Mouse (Mus musculus) lung, adult 2 months (tissue): Measurements from ENCODE around the gene Il17ra. TPM values are rescaled to one million over a fixed set of nuclear protein-coding genes. Genes with fewer than 3 reads are reported as not detected.

ENCODE experiments used
- DNase-seq: peaks from one replicate; pipeline ENCODE4 v3.0.0; 2022
- H3K4me1 ChIP-seq: fragments of 200-500 bp; 2 replicates; pipeline ENCODE4 v1.6.1; 2011; ENCODE audit warnings: low read length; ENCODE audit not compliant: control insufficient read depth, insufficient read depth
- H3K4me3 ChIP-seq: fragments of 200-500 bp; replicated peaks from 2 replicates; pipeline ENCODE3; 2011; ENCODE audit warnings: low read depth, mild to moderate bottlenecking, control low read depth, low read length; ENCODE audit errors: extremely low read depth
- CTCF ChIP-seq: fragments of 200-500 bp; IDR thresholded peaks from 2 replicates; pipeline ENCODE4 v1.5.1; 2011; ENCODE audit warnings: mild to moderate bottlenecking, low read length, control low read depth; ENCODE audit not compliant: insufficient read depth
- POLR2A ChIP-seq: fragments of 200-500 bp; IDR thresholded peaks from 2 replicates; pipeline ENCODE4 v1.6.1; 2011; ENCODE audit warnings: low read depth, mild to moderate bottlenecking, control low read depth, low read length, borderline replicate concordance; ENCODE audit errors: extremely low read depth
- WGBS: fragments of 180-500 bp; shearing (Covaris S2); methylation state at CpG from one replicate; pipeline ENCODE4 v1.1.7; 2018; 5-methylcytosine and 5-hydroxymethylcytosine counted together
- polyA plus RNA-seq: library from polyadenylated mRNA; depleted of rRNA; stranded (reverse); fragments of >200 nt; gene quantifications from 2 replicates; pipeline ENCODE4 v1.2.3, GENCODE M21; 2012; rRNA removed

The Il17ra gene
- polyA plus RNA-seq, result 26.4 and 36.4 TPM in 2 replicates

GRCm38 (mm10) chr6:120463086-120463871 is at the start of gene Il17ra:
TSS of gene Il17ra (plus strand) at chr6:120463247.
- DNase-seq, result peak; percentile 84
- peak within 1 kb of the TSS; percentile 62 for H3K4me3 ChIP-seq
- H3K4me1 ChIP-seq, result no peaks in the 10 kb centered on the region
- WGBS, result 1% methylated on average over 90 of the region's 90 CpGs
- TF ChIP-seq POLR2A (peak; percentile 61; the same call in 1 of the 2 replicates), CTCF (no peak)

DNA sequence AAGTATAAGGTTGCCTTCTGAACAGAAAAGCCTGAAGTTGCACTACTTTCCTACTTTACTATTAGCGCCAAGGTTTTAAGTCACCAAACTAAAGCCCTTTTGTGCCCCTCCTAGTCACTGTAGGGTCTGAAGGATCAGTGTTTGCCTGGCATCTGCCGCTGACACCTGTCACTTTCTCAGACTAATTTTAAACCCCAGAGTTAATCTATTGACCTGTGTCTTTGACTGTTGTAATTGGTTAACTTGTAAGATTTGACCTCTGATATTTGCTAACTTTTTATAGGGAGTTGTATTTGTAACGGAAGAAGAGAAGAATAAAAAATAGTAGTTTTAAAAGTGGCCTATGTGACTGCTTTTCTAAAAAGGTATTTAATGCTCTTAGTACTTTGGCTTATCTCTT is 24.9 kb upstream of the Il17ra start:
- no peak for DNase-seq
- TF ChIP-seq CTCF (no peak), POLR2A (no peak)
- no peak overlapping the region for H3K4me3 ChIP-seq
- no peaks in the 10 kb centered on the region for H3K4me1 ChIP-seq
- 94% methylated on average over 3 of the region's 3 CpGs for WGBS

GRCm38 (mm10) chr6:120442171-120442749 is 20.8 kb upstream of the Il17ra start:
- Histone ChIP-seq H3K4me3 (no peak overlapping the region), H3K4me1 (no peaks in the 10 kb centered on the region)
- DNase-seq, result no peak
- TF ChIP-seq CTCF (no peak), POLR2A (no peak)
- WGBS, result 72% methylated on average over 4 of the region's 4 CpGs

GRCm38 (mm10) chr6:120443363-120444355 is 19.4 kb upstream of the Il17ra start:
- TF ChIP-seq POLR2A (no peak), CTCF (no peak)
- 70% methylated on average over 14 of the region's 14 CpGs for WGBS
- no peaks in the 10 kb centered on the region for H3K4me1 ChIP-seq
- no peak overlapping the region for H3K4me3 ChIP-seq
- DNase-seq, result no peak

GRCm38 (mm10) chr6:120450208-120450607 is 12.8 kb upstream of the Il17ra start:
- H3K4me1 ChIP-seq, result no peaks in the 10 kb centered on the region
- DNase-seq, result no peak
- H3K4me3 ChIP-seq, result no peak overlapping the region
- TF ChIP-seq POLR2A (no peak), CTCF (no peak)
- 84% methylated on average over 3 of the region's 3 CpGs for WGBS

- WGBS, result 79% methylated on average over 11 of the region's 11 CpGs
- Histone ChIP-seq H3K4me3 (no peak overlapping the region), H3K4me1 (no peaks in the 10 kb centered on the region)
- DNase-seq, result no peak
- no peak for TF ChIP-seq CTCF
- TF ChIP-seq POLR2A, result no peak
These were observed 10.5 kb upstream of the Il17ra start for GRCm38 (mm10) chr6:120452384-120453102.

DNA sequence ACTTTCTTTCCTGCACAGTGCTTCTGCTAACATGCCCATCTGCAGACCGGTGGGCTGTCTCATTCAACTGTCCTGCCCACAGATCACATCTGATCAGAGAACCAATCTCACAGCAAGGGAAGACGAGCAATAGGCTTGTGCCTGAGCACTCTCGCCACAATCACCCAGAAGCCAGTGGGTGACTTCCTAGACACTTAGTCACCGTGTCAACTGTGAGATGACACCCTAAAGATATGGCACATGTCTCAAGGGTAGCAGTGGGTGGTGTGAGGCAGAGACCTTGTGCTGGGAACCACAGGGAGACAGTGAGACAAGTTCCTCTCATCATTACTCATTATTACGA is 10.0 kb upstream of the Il17ra start:
- no peaks in the 10 kb centered on the region for H3K4me1 ChIP-seq
- WGBS, result 73% methylated on average over 5 of the region's 5 CpGs
- no peak for DNase-seq
- no peak overlapping the region for H3K4me3 ChIP-seq
- TF ChIP-seq POLR2A (no peak), CTCF (no peak)

GRCm38 (mm10) chr6:120453556-120453955 is 9.5 kb upstream of the Il17ra start:
- TF ChIP-seq POLR2A (no peak), CTCF (no peak)
- Histone ChIP-seq H3K4me1 (no peaks in the 10 kb centered on the region), H3K4me3 (no peak overlapping the region)
- no peak for DNase-seq
- WGBS, result 93% methylated on average over 3 of the region's 3 CpGs
